Mouse (Mus musculus): ENCODE data around the gene Gm20388. TPM values are rescaled to one million over a fixed set of nuclear protein-coding genes. Genes with fewer than 3 reads are reported as not detected.

The Gm20388 gene
- polyA plus RNA-seq, 1 experiment: 18.7 TPM

DNA sequence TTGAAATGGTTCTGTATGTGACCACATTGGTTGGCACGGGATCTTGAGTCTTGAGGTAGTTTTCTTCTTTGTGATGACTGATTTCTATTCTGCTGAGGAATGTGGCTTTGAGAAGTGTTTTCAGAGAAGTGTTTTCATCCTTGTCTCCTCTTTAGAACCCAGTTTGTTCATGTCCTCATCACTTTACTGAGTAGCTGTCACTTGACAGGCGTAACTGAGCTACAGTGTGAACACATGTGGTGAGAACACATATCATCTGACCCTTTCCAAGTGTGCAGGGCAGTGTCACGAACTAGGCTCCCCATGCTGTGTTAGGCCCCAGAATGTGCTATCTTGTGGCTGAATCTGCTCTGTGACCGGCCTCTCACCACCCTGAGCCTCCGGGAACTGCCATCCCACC lies 2181.8 kb downstream of the Gm20388 start:
- Histone ChIP-seq H3K4me3 (replicated peaks; ENCODE audit: insufficient read depth, low read depth, low read length) (no peak overlapping the region), H3K4me1 (ENCODE audit: control insufficient read depth, insufficient read depth, low read length) (no peaks in the 10 kb centered on the region), H3K27ac (ENCODE audit: insufficient read depth, low read length) (no peak overlapping the region), H3K27me3 (ENCODE audit: control insufficient read depth, insufficient read depth, low read length) (no peaks in the 10 kb centered on the region)
- WGBS: 85% methylated on average over 5 of the region's 5 CpGs
- TF ChIP-seq CTCF (IDR thresholded peaks at IDR 0.05; ENCODE audit: borderline replicate concordance, insufficient read depth, low read depth, low read length): no peak
- TF ChIP-seq POLR2A (IDR thresholded peaks at IDR 0.05; ENCODE audit: borderline replicate concordance, insufficient read depth, low read length): no peak
- no peak for DNase-seq

DNA sequence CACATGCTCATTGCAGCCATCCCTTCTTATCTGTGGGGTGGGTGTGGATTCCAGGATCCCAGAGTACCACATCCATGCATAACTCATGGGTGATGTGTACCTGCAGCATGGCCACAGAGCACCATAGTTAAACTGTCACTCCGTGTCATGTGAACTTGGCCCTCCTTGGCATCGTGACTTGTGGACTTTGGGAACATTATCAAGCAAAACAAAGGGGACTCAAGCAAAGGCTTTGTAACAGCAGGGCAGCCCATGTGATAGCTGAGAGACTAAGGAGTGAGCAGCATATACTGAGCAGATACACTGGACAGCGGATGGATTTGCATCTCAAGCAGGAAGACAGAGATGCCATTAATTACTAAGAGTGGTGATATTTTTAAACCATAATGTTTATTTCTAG lies 2188.1 kb downstream of the Gm20388 start:
- WGBS: 81% methylated on average over 3 of the region's 3 CpGs
- Histone ChIP-seq H3K27ac (ENCODE audit: insufficient read depth, low read length) (no peak overlapping the region), H3K4me1 (ENCODE audit: control insufficient read depth, insufficient read depth, low read length) (no peaks in the 10 kb centered on the region), H3K27me3 (ENCODE audit: control insufficient read depth, insufficient read depth, low read length) (no peaks in the 10 kb centered on the region), H3K4me3 (replicated peaks; ENCODE audit: insufficient read depth, low read depth, low read length) (no peak overlapping the region)
- TF ChIP-seq POLR2A (IDR thresholded peaks at IDR 0.05; ENCODE audit: borderline replicate concordance, insufficient read depth, low read length) (no peak), CTCF (IDR thresholded peaks at IDR 0.05; ENCODE audit: borderline replicate concordance, insufficient read depth, low read depth, low read length) (no peak)
- DNase-seq: no peak

DNA sequence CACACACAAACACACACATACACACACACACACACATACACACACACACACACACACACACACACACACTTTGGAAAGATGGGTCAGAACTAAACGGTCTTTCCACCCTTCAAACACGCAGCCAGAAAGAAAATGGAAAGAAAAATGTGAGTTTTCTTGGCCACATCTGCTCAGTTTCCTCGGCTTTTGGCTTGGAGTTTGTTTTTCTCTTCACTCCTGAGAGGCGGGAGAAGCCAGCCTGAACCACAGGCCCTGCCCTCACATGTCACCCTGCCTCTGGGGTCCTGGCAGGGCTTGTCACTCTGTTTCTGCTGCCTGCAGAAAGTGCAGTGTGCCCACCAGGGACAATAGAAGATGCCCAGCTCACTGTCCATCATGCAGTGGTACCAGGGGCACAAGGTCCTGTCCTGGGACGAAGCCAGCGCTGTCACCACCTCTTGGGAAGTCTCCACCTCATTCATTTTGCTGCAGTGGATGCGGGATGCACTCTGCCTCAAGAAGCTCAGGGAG lies 2189.1 kb downstream of the Gm20388 start:
- WGBS: 61% methylated on average over 7 of the region's 7 CpGs

GRCm38 (mm10) chr8:122101816-122102215 lies 2191.2 kb downstream of the Gm20388 start:
- H3K4me1 ChIP-seq (ENCODE audit: control insufficient read depth, insufficient read depth, low read length): no peaks in the 10 kb centered on the region
- DNase-seq: no peak
- H3K4me3 ChIP-seq (replicated peaks; ENCODE audit: insufficient read depth, low read depth, low read length): no peak overlapping the region
- no peak overlapping the region for H3K27ac ChIP-seq (ENCODE audit: insufficient read depth, low read length)
- H3K27me3 ChIP-seq (ENCODE audit: control insufficient read depth, insufficient read depth, low read length): no peaks in the 10 kb centered on the region
- TF ChIP-seq CTCF (IDR thresholded peaks at IDR 0.05; ENCODE audit: borderline replicate concordance, insufficient read depth, low read depth, low read length): no peak
- TF ChIP-seq POLR2A (IDR thresholded peaks at IDR 0.05; ENCODE audit: borderline replicate concordance, insufficient read depth, low read length): no peak
- WGBS: 56% methylated on average over 5 of the region's 5 CpGs

More for the DNA sequence above, 2189.1 kb downstream of the Gm20388 start:
- H3K27me3 ChIP-seq (ENCODE audit: control insufficient read depth, insufficient read depth, low read length): no peaks in the 10 kb centered on the region
- no peak for DNase-seq
- TF ChIP-seq POLR2A (IDR thresholded peaks at IDR 0.05; ENCODE audit: borderline replicate concordance, insufficient read depth, low read length) (no peak), CTCF (IDR thresholded peaks at IDR 0.05; ENCODE audit: borderline replicate concordance, insufficient read depth, low read depth, low read length) (no peak)
- H3K4me1 ChIP-seq (ENCODE audit: control insufficient read depth, insufficient read depth, low read length): no peaks in the 10 kb centered on the region
- no peak overlapping the region for H3K4me3 ChIP-seq (replicated peaks; ENCODE audit: insufficient read depth, low read depth, low read length)
- H3K27ac ChIP-seq (ENCODE audit: insufficient read depth, low read length): no peak overlapping the region

- WGBS: 39% methylated on average over 8 of the region's 8 CpGs
- TF ChIP-seq POLR2A (IDR thresholded peaks at IDR 0.05; ENCODE audit: borderline replicate concordance, insufficient read depth, low read length) (no peak), CTCF (IDR thresholded peaks at IDR 0.05; ENCODE audit: borderline replicate concordance, insufficient read depth, low read depth, low read length) (no peak)
- no peaks in the 10 kb centered on the region for H3K4me1 ChIP-seq (ENCODE audit: control insufficient read depth, insufficient read depth, low read length)
- no peaks in the 10 kb centered on the region for H3K27me3 ChIP-seq (ENCODE audit: control insufficient read depth, insufficient read depth, low read length)
- H3K27ac ChIP-seq (ENCODE audit: insufficient read depth, low read length): no peak overlapping the region
- no peak overlapping the region for H3K4me3 ChIP-seq (replicated peaks; ENCODE audit: insufficient read depth, low read depth, low read length)
- no peak for DNase-seq
Observed at GRCm38 (mm10) chr8:122102286-122102685, 2191.6 kb downstream of the Gm20388 start.

DNA sequence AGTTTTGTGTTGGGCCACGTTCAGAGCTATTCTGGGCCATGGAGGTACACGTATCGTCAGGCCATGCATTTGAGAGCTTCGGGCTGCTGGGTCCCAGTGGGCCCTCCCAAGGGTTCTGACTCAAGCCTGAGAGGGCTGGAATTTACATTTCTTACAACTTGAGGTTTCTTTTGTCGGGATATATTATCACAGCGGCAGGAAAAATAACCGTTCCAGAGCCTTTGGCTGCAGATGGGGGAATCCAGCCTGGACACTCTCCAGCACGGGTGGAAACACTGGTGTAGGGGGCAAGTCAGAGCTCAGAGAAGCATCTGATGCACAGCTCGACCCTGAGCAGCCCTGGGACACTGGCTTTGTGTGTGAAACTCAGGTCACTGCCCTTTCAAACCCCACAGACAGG lies 2192.6 kb downstream of the Gm20388 start:
- TF ChIP-seq POLR2A (IDR thresholded peaks at IDR 0.05; ENCODE audit: borderline replicate concordance, insufficient read depth, low read length) (no peak), CTCF (IDR thresholded peaks at IDR 0.05; ENCODE audit: borderline replicate concordance, insufficient read depth, low read depth, low read length) (no peak)
- 63% methylated on average over 9 of the region's 9 CpGs for WGBS
- Histone ChIP-seq H3K4me1 (ENCODE audit: control insufficient read depth, insufficient read depth, low read length) (no peaks in the 10 kb centered on the region), H3K27ac (ENCODE audit: insufficient read depth, low read length) (no peak overlapping the region), H3K27me3 (ENCODE audit: control insufficient read depth, insufficient read depth, low read length) (no peaks in the 10 kb centered on the region), H3K4me3 (replicated peaks; ENCODE audit: insufficient read depth, low read depth, low read length) (no peak overlapping the region)
- DNase-seq: no peak

- WGBS: 86% methylated on average over 4 of the region's 4 CpGs
- H3K27ac ChIP-seq (ENCODE audit: insufficient read depth, low read length): no peak overlapping the region
- H3K27me3 ChIP-seq (ENCODE audit: control insufficient read depth, insufficient read depth, low read length): no peaks in the 10 kb centered on the region
- DNase-seq: no peak
- no peak for TF ChIP-seq POLR2A (IDR thresholded peaks at IDR 0.05; ENCODE audit: borderline replicate concordance, insufficient read depth, low read length)
- no peak for TF ChIP-seq CTCF (IDR thresholded peaks at IDR 0.05; ENCODE audit: borderline replicate concordance, insufficient read depth, low read depth, low read length)
- H3K4me3 ChIP-seq (replicated peaks; ENCODE audit: insufficient read depth, low read depth, low read length): no peak overlapping the region
- H3K4me1 ChIP-seq (ENCODE audit: control insufficient read depth, insufficient read depth, low read length): no peaks in the 10 kb centered on the region
Observed at GRCm38 (mm10) chr8:122104658-122105057, 2194.0 kb downstream of the Gm20388 start.

GRCm38 (mm10) chr8:122106270-122106669 lies 2195.6 kb downstream of the Gm20388 start:
- WGBS: 16% methylated on average over 9 of the region's 9 CpGs

More at GRCm38 (mm10) chr8:122106270-122106669, 2195.6 kb downstream of the Gm20388 start:
- Histone ChIP-seq H3K27ac (ENCODE audit: insufficient read depth, low read length) (no peak overlapping the region), H3K4me1 (ENCODE audit: control insufficient read depth, insufficient read depth, low read length) (no peaks in the 10 kb centered on the region; the same call in 1 of the 2 replicates), H3K4me3 (replicated peaks; ENCODE audit: insufficient read depth, low read depth, low read length) (no peak overlapping the region), H3K27me3 (ENCODE audit: control insufficient read depth, insufficient read depth, low read length) (no peaks in the 10 kb centered on the region)
- TF ChIP-seq POLR2A (IDR thresholded peaks at IDR 0.05; ENCODE audit: borderline replicate concordance, insufficient read depth, low read length): no peak
- TF ChIP-seq CTCF (IDR thresholded peaks at IDR 0.05; ENCODE audit: borderline replicate concordance, insufficient read depth, low read depth, low read length): no peak
- DNase-seq: no peak
